Comparison of ENCODE assay signal across 15 mouse cellular contexts in genomic region chr4:128878901-128879491, GRCm38 (mm10). TPM values are rescaled to one million over a fixed set of nuclear protein-coding genes. Genes with fewer than 3 reads are reported as not detected.
DNase-seq lines count a peak whose midpoint lies in the region; ATAC-seq and TF ChIP-seq lines count a peak whose summit lies in the region.
"Had no signal": no experiment of that assay in that cellular context is flagged by ENCODE, and none has a peak within 500 bp of the region (broad histone marks: within the 10 kb centered on the region; RNA-seq: fewer than 3 reads in every experiment).

No protein-coding gene starts in this region.

- H3K9ac ChIP-seq in lung, embryonic 14.5 days, result no peak overlapping the region
- H3K9ac ChIP-seq in hindbrain, embryonic 12.5 days, result no peak overlapping the region
- H3K9ac ChIP-seq in midbrain, embryonic 14.5 days (replicated peaks; ENCODE audit: low read length), result no peak overlapping the region

- peaks cover 5% of the 10 kb centered on the region for H3K4me1 ChIP-seq in lung, embryonic 14.5 days (ENCODE audit: insufficient read depth)
- peaks cover 34% of the 10 kb centered on the region for H3K4me1 ChIP-seq in hindbrain, embryonic 12.5 days
- H3K4me1 ChIP-seq in midbrain, embryonic 14.5 days (ENCODE audit: control insufficient read depth, insufficient read depth, low read length), result peaks cover 21% of the 10 kb centered on the region

- peak; percentile 31 for DNase-seq in lung, embryonic 14.5 days
- DNase-seq in lung, postnatal 25 days (ENCODE audit: low spot score), result no peak
- peak; percentile 62 for DNase-seq in embryo, embryonic 10.5 days (ENCODE audit: low spot score)
- peak; percentile 53 for DNase-seq in midbrain, embryonic 14.5 days
- DNase-seq in gastrocnemius, postnatal 10 days, result no peak
- no peak for DNase-seq in thymus, postnatal 36 days
- DNase-seq: heart, adult 11 months; heart, postnatal 4 days; left cerebral cortex, postnatal 4 days; lung, postnatal 14 days; right cerebral cortex, postnatal 4 days had no signal

- ATAC-seq in lung, embryonic 14.5 days (ENCODE audit: insufficient read depth), result no peak
- ATAC-seq in hindbrain, embryonic 12.5 days (ENCODE audit: low FRiP score), result no peak
- ATAC-seq in midbrain, embryonic 14.5 days (ENCODE audit: low FRiP score, low TSS enrichment), result no peak
- ATAC-seq in activated CD4-positive, CD25-positive, alpha-beta regulatory T cell, adult 4 months, result no peak

- H3K4me3 ChIP-seq in lung, embryonic 14.5 days (ENCODE audit: low read depth, low read length), result no peak overlapping the region
- H3K4me3 ChIP-seq in hindbrain, embryonic 12.5 days, result no peak overlapping the region
- no peak overlapping the region for H3K4me3 ChIP-seq in midbrain, embryonic 14.5 days (replicated peaks; ENCODE audit: low read depth, low read length)
- H3K4me3 ChIP-seq: neural tube, embryonic 13.5 days had no signal

- no peak overlapping the region; the same call in 1 of the 2 replicates for H3K27ac ChIP-seq in lung, embryonic 14.5 days (ENCODE audit: low read depth)
- H3K27ac ChIP-seq in hindbrain, embryonic 12.5 days, result peak overlapping the region; percentile 31
- peak overlapping the region; percentile 55 for H3K27ac ChIP-seq in midbrain, embryonic 14.5 days (replicated peaks; ENCODE audit: low read depth, low read length)
- H3K27ac ChIP-seq: neural tube, embryonic 13.5 days had no signal

- WGBS in lung, embryonic 14.5 days, result 17% methylated on average over 13 of the region's 13 CpGs
- WGBS in hindbrain, embryonic 12.5 days, result 9% methylated on average over 13 of the region's 13 CpGs
- 8% methylated on average over 13 of the region's 13 CpGs for WGBS in midbrain, embryonic 14.5 days

- H3K9me3 ChIP-seq in lung, embryonic 14.5 days (ENCODE audit: low read depth, low read length), result no peaks in the 10 kb centered on the region; the same call in 1 of the 2 replicates
- 0 out of 2 replicates have a peak, but pooled peaks cover 5% of the 10 kb centered on the region for H3K9me3 ChIP-seq in hindbrain, embryonic 12.5 days (replicated peaks)
- H3K9me3 ChIP-seq in midbrain, embryonic 14.5 days (ENCODE audit: control insufficient read depth, low read length), result no peaks in the 10 kb centered on the region

- H3K27me3 ChIP-seq in lung, embryonic 14.5 days (ENCODE audit: insufficient read depth, low read length), result no peaks in the 10 kb centered on the region
- H3K27me3 ChIP-seq in hindbrain, embryonic 12.5 days, result peaks cover 3% of the 10 kb centered on the region; the same call in 1 of the 2 replicates
- no peaks in the 10 kb centered on the region; the same call in 1 of the 2 replicates for H3K27me3 ChIP-seq in midbrain, embryonic 14.5 days (ENCODE audit: control insufficient read depth, insufficient read depth, low read length)
- H3K27me3 ChIP-seq: CH12.LX; neural tube, embryonic 13.5 days had no signal

- TF ChIP-seq CTCF in lung, embryonic 14.5 days (IDR thresholded peaks at IDR 0.05; ENCODE audit: low read depth), result no peak

- 0 out of 2 replicates have a peak overlapping the region, but pooled peaks have one; percentile 13 for H3K4me2 ChIP-seq in lung, embryonic 14.5 days
- no peak overlapping the region for H3K4me2 ChIP-seq in hindbrain, embryonic 12.5 days (replicated peaks)
- H3K4me2 ChIP-seq in midbrain, embryonic 14.5 days (ENCODE audit: low read length), result no peak overlapping the region; the same call in 1 of the 2 replicates
- H3K4me2 ChIP-seq: neural tube, embryonic 13.5 days had no signal

- no peaks in the 10 kb centered on the region for H3K36me3 ChIP-seq in lung, embryonic 14.5 days (ENCODE audit: insufficient read depth)
- H3K36me3 ChIP-seq in hindbrain, embryonic 12.5 days, result no peaks in the 10 kb centered on the region
- H3K36me3 ChIP-seq in midbrain, embryonic 14.5 days (ENCODE audit: control insufficient read depth, insufficient read depth, low read length), result no peaks in the 10 kb centered on the region
- H3K36me3 ChIP-seq: neural tube, embryonic 13.5 days had no signal

RNA-seq across cellular contexts. Expression of gene Trim62, which starts 4.4 kb away (rescaled TPM):
- 8.4 and 8.5 TPM in 2 replicates for polyA plus RNA-seq in lung, embryonic 14.5 days (2014; fragmentation: Nextera tagmentation; extraction: Ambion mirVana)
- 21.5 and 24.9 TPM in 2 replicates for polyA plus RNA-seq in hindbrain, embryonic 12.5 days (2016; fragmentation: Nextera tagmentation; extraction: Ambion mirVana)
- 22.4 and 27.3 TPM in 2 replicates for polyA plus RNA-seq in midbrain, embryonic 14.5 days (2014; fragmentation: Nextera tagmentation; extraction: Ambion mirVana)
- total RNA-seq in gastrocnemius, postnatal 10 days (2021), result 1 to 10 TPM; 1.7 to 2.3 TPM
- polyA plus RNA-seq in activated CD4-positive, CD25-positive, alpha-beta regulatory T cell, adult 4 months (2017; shearing (Covaris generic)), result 1 to 10 TPM in 1 of 2 experiments, under 1 TPM in 1; 0.96 to 1.6 TPM

Comparison
In these comparisons a context has a peak if more than half of its experiments do, and no peak if none do; other contexts are left out.
1. DNase-seq: peak in lung, embryonic 14.5 days (single experiment), embryo, embryonic 10.5 days (single experiment) and midbrain, embryonic 14.5 days (single experiment); none in lung, postnatal 25 days (single experiment), gastrocnemius, postnatal 10 days (single experiment) and thymus, postnatal 36 days (0 of 2).